Mouse (Mus musculus): ENCODE data around the gene Sorl1.
"Not testable (repeated sequence)": the region's sequence is repeated elsewhere in the genome, so short reads cannot be mapped to it uniquely, and the experiment has no call there.

The Sorl1 gene

DNA sequence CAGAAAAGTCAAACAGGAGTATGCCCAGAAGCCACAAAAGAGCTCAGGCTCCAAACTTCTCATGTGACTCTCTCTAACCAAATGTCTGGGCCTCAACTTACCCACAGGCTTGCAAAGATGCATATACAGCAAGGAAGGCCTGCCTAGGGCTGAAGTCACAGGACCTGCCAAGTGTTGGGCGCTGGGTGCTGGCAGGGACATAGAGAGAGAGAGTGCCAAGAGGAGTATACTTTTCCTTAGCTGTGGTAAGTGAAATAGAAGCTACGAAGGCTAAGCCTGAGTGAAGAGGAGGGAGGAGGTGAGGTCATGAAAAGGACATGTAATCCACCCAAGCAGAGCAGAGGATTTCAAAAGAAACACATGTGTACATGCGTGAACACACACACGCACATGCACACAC lies 32.5 kb downstream of the Sorl1 start:
- DNase-seq = no peak

DNA sequence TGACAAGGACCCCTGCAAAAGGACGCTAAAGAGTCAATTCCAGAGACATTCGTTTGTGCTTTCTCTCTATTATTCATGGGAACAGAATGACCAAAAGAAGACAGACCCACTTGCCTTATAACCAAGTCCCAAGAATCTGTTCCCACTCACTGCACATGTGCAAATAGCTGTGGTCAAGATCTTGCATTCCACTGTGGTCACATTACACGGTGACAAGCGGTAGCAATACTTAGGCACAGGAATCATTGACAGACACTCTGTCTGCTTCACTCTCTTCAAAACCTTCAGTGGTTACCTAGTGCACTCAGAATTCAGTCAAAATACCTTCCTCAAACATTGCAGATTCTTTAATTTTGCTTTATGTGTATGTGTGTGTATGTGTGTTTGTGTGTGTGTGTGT lies 36.2 kb downstream of the Sorl1 start:
- peak; percentile 67 for DNase-seq

DNA sequence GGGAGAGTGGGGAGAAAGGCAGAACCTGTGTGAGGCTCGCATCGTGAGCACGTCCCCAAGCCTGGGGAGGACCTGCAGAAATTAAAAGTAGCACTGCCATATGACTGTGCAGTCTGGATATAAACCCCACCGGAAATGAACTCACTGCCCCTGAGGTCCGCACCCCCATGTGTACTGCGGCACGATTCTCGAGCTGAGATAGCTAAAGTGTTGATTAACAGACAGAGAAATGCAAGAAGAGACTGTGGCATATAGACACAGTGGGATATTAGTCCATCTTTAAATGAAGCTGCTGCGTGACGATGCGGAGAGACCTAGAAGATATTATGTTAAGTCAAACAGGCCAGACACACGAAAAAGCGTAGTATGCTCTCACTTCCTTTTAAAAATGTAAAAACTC lies 38.1 kb downstream of the Sorl1 start:
- no peak for DNase-seq

DNA sequence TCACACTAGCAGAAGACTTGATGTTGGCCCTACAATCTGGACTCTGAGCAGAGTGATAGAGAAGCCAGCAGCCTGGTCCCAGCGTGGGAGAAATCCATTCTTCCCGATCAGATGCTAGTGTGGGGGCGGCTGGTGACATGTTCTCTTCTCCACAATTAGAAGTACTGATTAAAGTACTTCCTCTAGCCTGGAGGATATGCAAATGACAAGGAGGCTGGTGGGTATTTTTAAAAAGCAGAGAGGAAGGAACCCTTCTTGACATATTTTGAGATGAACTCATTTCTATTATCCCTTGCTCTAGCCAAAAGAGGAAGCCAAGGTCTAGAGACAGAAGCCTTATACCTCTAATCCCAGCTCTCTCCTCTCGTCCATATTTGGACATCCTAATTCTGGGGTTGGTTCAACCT lies 40.4 kb downstream of the Sorl1 start:
- no peak for DNase-seq

DNA sequence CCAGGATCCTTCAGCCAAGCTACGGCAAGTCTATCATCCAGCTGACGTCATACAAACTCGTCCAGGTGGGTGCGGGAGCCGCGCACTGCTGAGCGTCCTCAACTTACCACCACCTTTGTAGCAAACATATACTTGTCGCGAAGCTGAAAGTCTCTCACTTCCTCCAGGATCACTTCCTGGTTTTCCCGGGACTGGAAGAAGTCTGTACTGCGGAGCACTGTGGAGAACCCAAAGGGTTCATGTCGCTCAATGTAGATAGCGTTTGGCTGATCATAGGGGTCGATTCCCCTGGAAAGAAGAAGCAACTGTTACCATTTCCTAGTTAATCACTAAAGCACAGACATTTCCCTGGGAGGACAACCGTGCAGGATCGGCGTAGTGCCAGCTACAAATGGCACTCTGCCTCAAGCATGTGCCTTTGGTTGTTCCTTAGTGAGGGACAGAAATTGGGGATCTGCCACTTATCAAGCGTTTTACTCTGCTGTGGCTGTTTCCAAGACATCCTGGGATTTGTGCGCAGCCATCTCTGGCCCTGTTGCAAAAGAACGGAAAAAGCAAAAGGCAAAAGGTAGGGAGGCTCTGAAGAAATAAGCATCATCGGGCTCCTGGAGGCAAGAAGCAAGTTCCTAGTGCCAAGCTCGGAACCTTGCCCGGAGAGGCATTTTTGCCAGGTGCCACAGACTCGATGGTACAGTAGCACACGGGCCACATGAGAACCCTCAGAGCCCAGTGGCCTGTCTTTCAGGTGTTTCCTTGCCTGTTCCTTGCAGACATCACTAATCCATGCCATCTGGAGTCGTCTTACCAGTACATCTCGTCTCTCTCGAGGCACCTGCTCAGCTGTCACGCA lies 42.2 kb downstream of the Sorl1 start:
- DNase-seq = no peak

DNA sequence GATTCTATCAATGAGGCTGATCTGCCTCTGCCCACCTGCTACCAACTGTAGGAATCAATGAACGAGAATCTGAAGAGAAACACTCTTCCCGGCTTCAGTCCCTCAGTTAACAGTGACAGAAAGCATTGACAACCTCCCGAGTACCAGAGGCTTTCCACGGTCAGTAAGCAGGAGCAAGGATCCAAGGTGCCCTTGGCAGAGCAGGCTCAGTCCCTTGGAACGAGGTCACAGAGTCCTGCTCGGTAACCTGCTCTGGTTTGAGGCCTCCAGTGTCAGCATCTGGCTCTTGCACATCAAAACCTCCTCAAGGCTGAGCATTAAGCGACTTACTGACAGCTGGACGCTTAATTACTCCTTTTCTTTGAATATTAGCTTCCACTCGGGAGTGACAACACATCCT lies 43.4 kb downstream of the Sorl1 start:
- DNase-seq = no peak

DNA sequence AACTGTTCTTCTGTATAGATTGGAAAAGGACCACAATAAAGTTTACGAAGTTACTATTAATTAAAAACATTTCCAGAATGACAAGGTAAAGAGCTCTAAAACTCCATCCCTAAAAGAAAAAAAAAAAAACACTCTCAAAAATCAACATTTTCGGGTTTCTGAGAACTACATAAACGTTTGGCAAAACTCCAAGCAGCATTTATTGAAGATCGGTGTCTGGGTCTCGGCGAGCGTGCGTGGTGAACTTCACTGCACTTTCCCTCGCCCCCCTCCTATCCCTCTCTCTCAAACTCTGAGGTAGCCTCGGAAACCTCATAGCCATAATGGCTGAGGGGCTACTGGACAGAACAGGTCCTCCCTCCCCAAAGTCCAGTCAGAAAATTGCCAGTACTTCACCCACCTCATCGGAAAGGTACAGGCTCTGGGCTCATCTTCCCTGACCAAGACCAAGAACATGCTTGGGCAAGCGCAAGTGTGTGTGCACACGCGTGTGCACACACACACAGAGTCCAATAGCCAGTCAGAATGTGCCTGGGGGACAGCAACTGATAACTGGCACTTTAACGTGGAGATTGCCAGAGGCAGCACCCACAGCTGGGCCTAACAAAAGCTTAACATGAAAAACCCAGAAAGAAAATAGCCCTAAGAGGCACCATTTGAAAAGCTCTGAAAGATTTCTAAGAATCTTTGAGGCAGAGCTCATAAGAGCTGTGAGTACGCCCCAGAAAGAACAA lies 46.8 kb downstream of the Sorl1 start:
- DNase-seq = no peak

DNA sequence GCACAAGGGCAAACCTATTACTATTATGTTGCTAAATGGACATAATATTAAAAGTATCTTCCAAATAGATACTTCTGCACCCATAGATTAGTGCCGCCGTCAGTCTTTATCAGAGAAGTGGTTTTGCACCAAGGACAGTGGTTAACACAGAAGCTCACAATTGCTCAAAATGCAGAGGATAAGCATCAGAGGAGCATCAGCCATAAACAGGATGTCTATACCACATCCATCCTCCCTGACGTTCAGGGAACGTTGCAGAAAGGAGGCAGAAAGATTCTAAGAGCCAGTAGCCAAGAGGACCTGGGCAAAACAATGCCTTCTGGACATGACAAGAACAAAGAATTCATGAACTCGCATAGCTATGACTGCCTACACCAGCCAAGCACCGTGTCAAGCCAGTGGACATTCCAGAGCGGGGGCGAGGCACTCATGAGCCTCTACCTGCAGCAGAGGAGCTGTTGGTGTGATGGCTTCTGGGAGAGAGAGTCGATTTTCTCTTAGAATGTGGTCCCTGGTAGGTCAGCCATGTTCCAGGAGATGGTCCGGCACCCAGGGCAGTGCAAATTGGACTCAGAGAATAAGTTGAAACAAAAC lies 47.7 kb downstream of the Sorl1 start:
- no peak for DNase-seq

DNA sequence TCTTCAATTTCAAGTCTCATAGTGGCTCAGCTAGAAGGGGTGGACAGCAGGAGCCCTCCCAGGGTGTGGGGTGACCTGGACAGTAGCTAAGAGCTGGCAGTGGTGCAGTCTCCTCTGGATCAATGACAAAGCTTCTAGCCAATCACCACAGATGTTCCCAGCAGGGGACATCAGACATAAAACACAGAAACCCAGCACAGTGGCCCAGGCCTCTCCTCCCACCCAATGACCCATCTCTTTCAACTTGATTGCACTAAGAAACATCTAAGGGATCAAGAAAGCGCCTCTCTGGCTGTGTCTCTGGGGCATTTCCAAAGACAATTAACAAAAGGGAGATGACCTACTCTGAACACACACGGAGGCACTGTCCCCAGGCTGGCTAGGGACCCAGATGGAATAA lies 48.9 kb downstream of the Sorl1 start:
- no peak for DNase-seq

DNA sequence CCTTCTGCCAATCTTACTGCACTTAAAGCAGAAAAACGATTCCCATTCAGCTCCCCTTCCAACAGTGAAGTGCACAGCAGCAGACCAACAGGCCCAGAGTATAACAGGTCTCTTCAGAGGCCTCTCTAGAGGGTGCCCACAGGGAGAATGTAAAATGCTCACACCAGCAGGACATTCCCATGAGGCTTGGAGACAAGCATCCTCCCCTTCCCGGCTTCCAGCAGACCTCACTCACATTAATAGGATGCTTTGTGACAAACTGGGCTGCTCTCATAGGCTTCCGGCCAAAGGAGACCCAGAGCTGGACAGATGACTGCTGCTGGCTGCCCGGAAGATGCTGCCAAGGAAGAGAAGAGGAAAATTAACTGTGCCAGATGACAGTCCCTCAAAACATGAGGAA lies 52.1 kb downstream of the Sorl1 start:
- DNase-seq = peak; percentile 28

DNA sequence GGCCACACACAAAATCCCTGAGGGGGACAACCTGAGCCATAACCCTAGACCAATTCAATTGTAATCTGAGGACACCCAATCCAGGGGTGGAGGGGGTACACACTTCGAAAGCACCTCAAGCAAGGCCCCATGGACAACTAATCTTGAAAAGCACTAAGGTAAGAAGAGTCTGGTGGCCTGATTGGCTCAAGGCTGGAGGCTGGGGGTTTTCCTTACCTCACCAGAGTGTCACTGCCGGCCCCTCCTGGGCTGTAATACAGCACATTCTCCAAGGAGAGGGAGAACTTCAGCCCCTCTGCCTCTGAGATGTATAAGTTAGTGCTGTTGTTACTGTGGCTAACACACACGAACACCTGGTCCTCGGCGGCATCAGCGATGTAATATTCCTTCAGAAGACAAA lies 53.2 kb downstream of the Sorl1 start:
- DNase-seq = no peak

DNA sequence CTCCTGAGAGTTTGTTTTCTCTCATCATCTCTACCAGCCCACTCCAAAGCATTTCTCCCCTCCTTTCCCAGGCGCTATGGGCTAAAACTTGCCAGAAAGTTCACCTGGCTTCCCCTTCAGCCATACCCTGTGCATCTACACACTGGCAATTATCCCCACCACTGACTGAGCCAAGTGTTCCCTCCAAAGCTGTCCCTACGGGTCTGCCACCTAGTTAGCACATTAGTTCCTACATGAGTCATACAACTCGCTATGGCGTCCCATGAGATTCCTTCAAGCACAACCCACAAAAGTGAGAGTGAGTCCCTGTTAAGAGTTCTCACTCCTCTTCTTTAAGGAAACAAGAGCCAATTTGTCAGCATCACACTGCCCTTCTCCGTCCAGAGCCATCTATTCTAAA lies 54.6 kb downstream of the Sorl1 start:
- no peak for DNase-seq

DNA sequence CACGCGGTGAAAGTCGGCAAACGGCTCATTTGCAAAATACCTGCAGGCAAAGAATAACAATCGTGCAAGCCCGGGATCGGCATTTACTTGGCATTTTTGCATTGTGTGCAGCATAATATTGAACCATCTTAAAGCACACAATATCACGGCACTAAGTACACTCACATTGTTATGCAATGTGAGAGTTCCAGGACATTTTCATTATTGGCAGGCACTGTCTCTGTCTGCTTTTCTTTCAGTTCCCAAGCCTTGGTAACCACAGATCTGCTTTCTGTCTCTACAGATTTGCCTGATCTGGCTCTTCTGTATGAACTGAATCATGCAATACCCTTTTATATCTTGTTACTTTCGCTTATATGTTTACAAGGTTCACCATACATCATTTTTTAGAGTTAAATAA lies 56.1 kb downstream of the Sorl1 start:
- DNase-seq = peak; percentile 6

DNA sequence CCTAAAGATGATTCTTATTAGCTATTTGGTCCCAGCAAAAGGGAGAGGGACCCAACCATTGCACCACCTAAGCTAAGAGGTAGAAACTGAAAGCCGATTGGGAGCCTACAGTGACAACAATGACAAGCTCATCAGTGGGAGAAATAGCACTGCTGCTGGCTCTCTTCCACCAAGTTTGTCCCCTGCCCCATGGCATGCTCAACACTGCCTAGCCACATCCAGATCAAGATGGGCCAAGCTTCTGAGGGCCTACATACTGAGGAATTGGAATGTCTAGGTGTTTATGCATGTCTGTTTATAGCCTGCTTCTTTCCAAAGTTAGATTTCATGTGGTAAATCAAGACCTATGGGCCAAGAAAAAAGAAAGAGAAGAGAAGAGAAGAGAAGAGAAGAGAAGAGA lies 58.3 kb downstream of the Sorl1 start:
- DNase-seq = no peak

DNA sequence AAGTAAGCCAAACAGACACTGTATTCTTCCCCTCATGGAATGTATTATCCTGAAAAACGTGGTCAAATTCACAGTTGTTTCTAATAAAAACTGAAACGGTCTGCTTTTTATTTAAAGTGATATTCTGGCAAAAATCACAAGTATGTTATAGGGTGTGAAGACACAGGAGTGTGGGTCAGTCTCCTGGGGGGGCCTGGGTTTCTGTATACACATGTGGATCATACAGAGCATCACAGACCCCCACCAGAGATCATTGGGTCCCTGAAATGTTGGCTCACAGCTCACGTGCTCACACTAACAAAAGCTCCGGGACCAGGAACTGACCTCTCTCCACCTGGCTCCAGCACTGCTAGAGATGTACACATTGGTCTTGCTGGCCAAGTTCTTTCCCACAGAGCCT lies 60.7 kb downstream of the Sorl1 start:
- no peak for DNase-seq

DNA sequence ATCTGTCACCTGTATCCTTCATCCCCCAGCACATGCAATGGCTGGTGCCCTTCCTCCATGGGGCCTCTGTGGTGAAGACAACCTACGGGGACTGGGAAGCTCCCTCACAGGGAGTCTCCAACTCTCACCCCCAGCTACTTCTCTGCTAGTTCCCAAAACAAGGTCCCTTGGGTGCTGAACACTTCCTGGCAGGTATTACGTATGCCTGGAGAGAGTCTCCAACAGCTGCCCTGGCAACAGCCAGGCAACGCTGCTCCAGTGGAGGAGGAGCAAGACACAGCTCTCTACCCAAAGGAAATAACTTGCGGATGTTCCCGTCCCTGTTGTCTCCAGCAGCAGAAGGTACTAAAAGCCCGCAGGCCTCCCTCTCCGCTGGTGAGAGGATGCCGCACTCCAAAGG lies 61.8 kb downstream of the Sorl1 start:
- DNase-seq = no peak

DNA sequence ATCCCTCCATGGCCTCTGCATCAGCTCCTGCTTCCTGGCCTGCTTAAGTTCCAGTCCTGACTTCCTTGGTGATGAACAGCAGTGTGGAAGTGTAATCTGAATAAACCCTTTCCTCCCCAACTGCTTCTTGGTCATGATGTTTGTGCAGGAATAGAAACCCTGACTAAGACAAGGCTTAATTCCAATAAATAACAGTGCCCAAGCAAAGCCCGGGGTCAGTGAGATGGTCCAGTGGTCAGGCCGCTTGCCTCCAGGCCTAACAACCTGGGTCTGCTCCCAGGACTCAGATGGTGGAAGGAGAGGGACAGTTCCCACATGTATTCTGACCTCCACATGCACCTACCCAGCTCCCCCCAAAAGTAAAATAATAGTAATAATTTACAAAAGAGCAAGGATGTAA lies 65.1 kb downstream of the Sorl1 start:
- DNase-seq = not testable (repeated sequence)

DNA sequence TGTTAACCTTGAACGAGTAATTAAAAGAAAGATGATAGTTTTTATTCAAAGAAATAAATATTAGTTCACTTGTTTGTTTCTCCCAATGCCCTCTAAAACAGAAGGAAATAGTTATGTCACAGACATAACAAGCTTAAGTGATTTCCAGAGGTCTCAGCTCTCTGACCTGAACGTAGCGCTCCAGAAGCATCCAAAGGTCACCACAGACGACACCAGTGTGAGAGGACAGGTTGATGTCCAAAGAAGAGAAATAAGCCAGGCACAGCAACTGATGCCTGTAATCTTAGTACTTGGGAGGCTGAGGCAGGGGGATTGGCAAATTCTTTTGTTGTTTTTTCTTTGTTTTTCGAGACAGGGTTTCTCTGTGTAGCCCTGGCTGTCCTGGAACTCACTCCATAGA lies 67.5 kb downstream of the Sorl1 start:
- no peak for DNase-seq

DNA sequence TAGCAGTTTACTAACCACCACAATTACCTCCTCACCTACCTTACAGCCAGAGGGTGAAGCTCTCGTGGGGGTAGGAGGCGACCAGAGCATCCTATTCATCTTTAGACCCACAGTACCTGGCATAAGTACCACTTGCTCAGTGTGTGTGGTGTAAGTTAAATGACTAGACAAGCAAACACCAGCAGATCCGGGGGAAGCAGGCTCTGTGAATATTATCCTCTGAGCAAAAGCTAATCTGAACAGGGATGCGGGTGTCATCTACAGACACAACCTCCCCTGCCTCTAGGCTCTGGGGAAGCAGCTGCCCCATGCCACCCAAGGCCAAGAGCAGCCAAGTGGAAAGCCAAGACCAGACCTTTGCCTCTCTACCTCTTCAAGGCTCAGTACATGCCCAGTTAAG lies 68.7 kb downstream of the Sorl1 start:
- DNase-seq = no peak

DNA sequence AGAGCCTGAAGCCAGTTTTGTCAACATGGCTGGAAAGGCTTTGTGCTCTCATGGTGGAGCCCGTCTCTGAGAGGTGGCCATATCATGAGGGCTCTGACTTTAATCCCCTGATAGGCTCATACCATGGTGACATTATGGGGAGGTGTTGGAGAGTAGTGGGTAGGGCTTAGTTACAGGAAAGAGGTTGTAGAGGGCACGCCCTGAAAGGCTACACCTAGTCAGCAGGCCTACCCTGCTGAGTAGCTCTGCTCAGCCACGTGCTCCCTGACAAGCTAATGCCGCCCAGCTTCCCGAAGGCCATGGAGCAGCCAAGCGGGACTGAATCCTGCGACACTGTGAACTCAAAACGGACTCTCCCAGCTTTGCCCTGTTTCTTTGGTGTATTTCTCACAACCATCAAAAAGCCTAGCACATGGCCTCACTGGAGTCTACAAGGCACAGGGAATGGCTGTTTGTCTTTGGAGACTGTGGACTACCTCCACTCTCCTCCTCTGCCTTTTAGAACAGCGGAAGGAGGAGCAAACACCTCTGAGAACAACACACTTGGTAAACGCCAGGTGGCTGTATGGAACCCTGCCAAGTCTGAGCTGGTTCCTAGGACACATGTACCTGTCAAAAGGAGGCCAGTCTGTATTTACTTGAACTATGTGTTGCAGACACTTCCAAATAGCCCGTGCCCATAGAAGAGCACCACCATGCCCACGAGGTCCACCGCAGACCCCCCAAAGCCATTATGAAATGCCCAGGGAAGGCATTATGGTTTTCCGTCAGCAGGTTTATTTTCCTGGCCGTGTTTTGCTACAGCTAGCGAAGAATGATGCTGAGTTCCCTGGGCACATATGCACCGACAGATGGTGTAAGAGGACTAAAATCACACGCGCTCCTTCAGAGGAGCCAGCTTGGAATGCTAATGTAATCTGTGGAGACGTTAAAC lies 69.5 kb downstream of the Sorl1 start:
- peak; percentile 77 for DNase-seq

DNA sequence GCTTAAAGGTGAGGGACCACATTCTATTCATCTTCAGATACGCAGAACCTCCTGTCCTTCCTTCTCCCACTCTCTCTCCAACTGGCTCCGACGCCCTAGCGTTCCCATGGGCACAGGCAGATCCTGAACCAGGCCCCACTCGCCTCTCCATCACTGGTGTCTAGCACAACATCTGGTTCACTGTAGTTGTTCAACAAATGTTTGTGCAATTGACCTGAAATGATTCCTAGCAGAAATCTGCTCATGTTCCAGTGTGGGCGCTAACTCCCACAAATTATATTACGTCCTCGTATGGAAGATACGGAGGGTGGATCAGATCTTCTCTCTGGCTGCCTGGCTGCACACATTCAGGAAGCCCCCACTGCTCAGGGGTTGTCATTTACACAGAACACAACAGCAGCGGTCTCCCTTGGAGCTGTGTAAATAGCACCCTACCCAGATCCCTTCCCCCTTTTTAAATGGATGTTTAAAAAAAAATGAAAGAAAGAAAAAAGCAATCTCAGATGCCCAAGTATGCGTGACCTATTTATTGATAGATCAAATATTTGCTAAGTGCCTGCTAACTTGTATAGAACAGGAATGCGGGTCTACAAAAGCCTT lies 70.4 kb downstream of the Sorl1 start:
- DNase-seq = no peak

DNA sequence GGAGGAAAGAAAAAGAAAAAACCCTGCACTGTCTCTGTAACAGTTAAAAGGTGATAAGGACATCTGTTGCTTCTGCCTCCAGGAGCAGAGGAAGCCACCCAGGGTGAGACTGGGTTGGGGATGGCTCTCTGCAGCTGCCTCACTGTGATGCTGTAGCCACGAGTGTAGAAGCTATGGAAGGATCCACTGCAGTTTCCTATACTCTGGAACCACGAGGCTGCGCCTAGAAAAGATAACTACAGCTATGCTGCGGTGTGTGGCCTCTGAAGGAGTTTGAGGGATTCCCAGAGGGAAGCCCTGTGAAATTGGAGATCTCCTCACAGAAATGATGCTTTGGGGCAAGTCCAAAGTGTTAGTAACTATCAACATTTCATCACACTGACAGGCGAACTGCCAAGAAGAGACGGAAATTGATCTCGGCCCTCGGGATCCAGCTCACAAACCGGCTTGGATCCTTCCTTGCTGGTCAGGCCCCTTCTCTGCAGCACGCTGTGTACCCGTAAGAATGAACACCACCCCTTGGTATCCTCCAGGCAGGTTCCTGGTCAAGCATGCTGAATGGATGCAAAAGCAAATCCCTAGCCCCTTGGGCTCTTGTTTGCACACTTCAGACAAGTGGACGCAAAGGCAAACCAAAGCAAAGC lies 71.3 kb downstream of the Sorl1 start:
- peak; percentile 83 for DNase-seq
